Mouse (Mus musculus) kidney, postnatal 36 days (tissue): ENCODE data around the gene Ero1lb.
A peak's percentile ranks its signal among the peaks of the same experiment; 100 is the strongest.

Source experiments
- DNase-seq, 2 experiments: peaks; one replicate each; pipeline ENCODE4 v3.0.0; 2021 to 2022; ENCODE audit warnings: mixed read lengths in 2 of 2

Ero1lb gene

DNA sequence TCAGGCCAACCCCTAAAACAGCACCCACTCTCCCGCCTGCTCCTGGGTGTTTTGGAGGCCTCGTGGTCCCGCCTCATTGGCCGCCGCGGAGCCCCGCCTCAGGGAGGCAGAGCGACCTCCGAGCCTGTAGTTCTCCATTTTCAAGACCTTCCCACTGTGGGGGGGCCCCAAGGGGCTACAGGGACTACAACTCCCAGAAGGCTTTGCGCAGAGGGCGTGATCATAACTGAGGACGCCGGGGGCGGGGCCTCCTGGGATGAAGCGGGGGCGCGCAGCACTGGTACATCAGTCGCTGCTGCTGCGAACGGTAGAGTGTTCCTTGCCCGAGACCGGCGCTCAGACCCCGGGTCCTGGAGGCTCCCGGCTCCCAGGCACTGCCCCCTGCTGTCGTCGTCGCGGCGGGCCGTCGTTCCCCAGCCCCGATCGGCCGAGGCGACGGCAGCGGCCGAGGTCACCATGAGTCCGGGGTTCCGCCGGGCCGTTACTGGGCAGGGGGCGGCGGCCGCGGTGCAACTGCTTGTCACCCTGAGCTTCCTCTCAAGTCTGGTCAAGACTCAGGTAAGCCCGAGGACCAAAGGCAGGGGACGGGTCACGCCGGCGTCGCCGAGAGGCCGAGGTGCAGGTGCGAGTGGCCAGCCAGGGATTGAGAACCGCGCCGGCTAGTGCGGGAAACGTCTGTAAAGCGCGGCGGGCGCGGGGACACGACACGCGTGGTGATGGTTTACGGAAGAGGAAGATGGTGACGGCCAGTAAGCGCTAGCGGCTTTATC lies at the start of gene Ero1lb:
TSS of gene Ero1lb (plus strand) at position 254 of the 770 bp plus-strand sequence.
- DNase-seq, result peak; percentile 99

DNA sequence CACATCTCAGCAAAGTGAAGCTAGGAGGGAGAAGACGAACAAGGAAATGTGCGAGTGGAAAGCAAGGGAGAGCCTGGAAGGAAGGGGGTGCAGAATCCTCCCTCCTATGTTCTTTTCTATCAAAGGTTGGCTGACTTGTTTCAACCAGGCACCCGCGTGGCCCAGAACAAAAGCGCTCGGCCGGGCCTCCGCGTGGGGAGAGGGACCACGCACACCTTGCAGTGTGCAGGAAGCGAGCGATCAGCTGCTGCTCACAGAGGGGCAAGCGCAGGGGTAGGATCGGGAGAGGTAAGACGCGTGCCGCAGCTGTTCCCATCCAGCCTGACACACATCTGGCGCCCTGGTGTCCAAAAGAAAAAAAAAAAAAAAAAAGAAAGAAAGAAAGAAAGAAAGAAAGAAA lies 46.3 kb upstream of the Ero1lb start:
- peak in 1 of 2 experiments; percentile 11 for DNase-seq

DNA sequence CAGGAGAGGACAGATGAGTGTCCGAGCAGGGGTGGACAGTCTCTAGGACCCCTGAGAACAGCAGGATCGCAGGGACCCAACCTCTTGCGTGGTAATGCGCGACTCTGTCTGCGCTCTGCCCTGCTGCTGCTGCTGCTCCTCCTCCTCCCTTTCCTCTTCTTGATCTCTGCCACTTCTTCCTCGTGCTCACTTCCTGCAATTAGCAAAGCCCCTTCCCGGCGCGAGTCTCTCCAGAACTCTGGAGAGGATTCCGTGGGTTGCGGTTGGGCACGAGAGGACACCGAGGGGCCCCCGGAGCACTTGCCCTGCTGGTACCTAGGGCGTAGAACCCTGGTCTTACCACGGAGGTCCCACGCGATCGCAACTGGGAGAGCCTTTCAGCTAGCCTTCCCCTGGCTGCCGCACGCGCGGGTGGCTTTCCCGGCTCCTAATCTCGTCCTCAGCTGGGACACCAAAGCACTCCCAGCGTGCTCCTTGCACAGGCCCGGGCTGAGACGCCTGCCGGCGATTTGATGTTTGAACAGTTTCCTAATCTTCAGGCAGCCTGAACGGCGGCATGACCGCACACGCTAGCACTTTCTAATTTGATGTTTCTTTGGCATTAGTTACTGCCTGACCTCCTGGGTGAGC lies 45.6 kb upstream of the Ero1lb start, which contains the start of gene Edaradd:
TSS of gene Edaradd (minus strand) at position 484 of the 630 bp plus-strand sequence.
- DNase-seq, result peak; percentile 65 to 79

DNA sequence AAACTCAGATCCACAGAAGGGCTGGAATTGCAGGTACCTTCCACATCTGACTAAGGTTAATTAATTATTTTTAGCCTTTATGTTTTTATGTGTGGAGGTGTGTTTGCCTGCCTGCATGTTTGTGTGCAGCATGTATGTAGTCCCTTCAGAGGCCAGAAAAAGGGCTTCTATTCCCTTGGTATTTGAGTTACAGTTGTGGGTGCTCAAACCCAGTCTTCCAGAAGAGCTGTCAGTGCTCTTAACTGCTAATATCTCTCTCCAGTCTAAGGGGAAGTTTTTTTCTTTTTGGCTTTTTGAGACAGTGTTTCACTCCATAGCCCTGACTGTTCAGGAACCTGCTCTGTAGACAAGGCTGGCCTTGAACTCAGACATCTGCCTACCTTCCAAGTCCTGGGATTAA lies 43.3 kb upstream of the Ero1lb start:
- no peak for DNase-seq

DNA sequence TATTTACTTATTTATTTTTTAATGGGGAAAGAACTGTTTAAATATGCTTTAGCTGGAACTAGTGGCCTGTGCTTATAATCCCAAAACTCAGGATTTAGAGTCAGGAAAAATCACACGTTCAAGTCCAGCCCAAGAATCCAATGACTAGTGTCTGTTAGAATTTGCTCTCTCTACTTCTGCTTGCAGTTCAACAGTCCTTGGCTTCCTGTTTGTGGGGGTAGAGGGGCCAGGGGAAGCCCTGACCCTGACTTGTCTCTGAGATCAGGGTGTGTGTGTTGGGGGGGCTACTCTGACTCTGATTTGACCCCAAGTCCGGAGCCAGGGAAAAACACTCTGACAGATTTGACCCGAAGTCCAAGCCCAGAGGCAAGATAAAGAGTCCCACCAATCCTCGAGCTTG lies 40.0 kb upstream of the Ero1lb start:
- DNase-seq, result no peak

DNA sequence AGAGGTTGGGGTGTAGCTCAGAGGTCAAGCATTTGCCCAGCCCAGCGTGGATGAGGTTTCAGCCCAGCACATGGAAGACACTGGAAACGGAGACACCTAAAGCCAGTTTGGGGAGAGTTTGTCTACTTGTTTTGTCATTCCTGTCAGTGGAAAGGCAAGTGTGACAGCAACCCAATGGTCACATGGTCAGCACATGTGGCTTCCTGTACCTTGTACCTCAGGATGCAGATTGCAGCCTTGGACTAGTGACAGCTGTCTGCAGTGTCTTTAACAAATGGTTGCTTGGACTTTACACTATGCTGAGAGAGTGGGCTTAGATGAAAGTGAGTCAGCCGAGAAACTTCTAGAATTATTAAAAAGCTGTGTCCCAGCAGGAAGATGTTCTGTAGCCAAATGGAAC lies 31.0 kb upstream of the Ero1lb start:
- DNase-seq, result peak; percentile 44

DNA sequence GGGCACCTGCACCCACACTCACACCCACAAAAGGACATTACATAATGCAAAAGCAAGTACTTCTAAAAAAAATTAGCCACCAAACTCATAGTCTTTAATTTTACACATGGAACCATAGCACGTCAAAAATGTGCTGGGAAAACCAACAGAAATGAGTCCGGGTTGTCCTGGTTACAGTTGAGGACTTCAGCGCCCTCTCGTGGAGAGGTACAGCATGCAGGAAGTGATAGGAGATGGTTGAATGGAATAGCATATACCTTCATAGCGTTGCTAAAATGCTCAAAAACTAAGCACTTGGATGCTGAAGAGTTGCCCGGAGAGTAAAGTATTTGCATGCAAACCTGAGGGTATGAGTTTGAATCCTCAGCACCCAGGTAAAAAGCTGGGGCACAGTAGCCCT lies 27.7 kb upstream of the Ero1lb start:
- DNase-seq, result peak; percentile 65 to 88

DNA sequence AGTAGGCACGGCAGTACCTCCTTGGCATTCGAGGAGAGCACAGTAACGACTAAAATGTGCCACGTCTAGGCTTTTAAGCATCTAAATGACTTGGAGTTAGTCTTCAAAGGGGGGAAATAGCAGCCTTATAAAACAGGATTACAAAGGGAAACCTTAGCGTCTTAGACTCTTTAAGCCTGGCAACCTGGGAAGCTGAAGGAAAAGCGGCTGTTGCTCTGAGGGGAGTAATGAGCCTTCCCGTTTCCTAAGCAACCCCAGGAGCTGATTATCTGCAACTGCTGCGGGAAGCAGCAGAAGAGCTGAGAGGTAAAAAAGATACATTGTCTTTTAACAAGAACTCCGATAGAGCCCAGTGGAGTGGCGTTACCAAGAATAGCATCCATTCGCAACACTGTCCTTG lies 26.0 kb upstream of the Ero1lb start:
- DNase-seq, result no peak

DNA sequence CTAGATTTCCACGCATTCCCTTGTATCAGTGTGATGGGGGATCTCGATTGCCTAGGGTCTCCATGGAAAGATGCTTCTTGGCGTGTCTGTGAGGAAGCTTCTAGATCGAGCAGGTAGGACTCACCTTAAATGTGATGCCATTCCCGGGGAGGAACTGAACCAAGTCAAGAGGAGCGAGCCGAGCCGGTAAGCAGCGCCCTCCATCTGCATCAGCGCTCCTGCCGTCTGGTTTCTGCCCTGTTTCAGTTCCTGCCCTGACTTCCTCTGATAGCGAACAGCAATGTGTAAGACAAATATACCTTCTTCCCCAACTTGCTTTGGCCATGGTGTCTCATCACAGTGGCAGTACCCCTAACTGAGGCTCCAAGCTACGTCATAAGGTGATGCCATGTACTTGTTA lies 25.6 kb upstream of the Ero1lb start:
- DNase-seq, result no peak

DNA sequence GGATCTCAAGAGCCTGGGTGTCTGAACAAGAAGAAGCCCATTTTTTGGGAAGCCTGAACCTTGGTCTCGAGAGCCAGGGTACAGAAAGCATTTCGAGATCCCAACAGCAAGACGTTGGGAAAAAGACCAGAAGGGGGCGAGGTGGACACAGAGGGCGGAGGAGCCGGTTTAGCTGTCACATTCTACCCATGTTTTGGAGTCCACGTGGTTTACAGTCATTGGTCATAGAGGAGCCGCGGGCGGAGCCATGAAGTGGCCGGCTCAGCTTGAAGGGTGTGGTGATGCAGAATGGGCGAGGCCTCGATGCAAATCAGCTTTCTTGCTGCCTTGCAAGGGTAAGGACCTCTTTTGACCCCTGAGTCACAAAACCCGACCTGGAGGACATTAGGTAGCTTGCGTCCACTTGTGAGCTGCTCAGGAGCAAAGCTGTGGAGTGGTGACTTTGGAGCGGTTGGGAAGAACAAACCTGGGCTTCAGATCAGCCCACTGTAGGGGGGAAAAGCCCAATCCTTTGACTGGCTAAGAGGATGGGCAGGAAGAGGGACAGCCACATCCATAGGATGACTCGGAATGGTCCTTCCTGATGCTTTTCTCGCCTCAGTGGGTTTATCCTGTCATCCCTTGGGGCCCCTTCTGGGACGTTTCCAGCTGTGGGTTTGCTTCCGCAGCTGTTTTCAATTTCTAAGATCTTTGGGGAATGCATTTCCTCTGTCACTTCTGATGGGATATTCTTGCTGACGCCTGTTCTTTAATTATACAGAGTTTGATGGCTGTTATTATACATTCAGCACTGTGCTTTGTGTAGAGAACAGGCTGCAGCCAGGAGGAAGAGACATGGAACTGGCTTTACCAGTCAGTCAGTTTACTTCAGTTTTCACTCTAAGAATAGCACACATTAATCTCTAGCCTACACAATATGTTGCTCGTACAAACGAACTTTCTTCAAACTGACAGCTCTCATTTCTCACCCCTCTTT lies 23.4 kb upstream of the Ero1lb start:
- DNase-seq, result peak; percentile 65 to 70

DNA sequence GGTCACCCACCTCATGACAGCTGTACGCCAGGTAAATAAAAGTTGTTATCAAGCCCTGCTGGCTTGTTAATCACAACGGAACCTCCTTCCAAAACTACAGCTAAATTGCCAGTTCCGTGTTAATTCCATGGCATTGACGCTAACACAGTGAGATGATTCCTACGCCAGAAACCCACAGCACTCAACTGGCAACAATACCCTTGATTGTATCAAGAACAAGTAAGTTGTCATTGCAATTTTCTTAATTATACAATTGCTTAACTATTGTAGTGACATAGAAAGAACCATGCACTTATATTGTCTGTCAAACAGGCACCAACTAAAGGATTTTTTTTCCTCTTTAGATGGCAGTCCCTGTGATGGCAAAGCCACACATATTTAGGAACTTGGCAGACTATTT lies 22.4 kb upstream of the Ero1lb start:
- no peak for DNase-seq

DNA sequence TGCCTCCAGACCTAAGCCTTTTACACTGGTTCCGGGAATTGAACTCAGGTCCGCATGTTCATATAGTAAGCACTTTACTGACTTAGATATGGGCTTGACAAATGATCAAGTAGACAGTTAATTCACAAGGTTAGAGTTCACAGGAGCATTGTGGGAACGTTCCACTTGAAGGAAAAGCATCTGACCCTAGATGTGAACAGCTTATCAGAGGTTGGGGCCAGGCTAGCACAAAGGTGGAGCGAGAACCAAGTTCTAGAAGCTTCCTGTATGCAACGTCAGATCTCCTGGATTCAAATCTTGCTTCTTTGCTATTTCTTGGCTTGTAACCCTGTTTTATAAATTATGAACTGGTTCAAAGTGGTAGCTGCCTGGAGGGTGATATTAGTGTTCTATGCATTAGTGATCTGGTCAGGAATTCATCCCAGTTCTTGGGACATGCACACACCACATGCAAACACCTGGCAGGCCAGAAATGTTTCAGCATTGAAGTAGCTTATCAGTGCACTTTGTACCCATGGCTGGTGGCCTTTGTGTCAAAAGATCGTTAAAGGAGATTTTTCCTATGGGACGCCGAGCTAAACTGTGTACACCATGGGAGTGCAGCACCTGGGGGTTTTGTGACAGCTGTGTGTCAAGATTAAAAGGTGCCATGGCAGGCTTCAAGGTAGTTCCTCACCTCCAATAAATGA lies 21.6 kb upstream of the Ero1lb start:
- no peak for DNase-seq

DNA sequence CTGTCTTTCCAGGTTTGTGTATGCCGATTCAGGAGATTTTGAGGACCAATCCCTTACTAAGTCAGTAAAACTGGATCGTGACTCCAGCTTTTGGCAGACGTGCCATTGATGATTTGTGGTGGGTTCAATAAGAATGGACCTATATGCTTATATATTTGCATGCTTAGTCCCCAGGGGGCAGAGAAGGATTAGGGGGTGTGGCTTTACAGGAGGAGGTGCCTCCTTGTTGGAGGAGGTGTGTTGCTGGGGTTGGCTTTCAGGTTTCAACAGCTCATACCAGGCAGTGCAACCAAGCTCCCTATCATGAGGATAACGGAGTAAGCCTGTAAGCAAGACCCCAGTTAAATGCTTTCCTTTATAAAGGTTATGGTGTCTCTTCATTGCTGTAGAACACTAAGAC lies 11.5 kb upstream of the Ero1lb start:
- DNase-seq, result no peak

DNA sequence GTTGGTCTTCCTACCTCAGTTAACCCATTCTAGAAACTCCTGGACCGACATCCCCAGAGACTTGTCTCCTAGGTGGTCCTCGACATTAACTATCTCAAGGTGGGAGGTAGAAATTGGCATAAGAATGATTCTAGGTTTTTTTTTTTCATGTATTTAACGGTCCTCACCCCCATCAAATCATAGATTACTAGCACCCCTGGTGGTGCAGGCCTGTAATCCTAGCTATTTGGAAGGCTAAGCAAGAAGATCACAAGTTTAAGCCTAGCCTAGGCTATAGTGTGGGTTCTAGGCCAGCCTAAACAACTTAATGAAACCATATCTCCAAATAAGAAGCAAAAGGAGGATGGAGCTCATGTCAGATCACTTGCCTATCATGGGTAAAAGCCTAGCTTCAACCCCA lies 6.6 kb upstream of the Ero1lb start:
- no peak for DNase-seq

DNA sequence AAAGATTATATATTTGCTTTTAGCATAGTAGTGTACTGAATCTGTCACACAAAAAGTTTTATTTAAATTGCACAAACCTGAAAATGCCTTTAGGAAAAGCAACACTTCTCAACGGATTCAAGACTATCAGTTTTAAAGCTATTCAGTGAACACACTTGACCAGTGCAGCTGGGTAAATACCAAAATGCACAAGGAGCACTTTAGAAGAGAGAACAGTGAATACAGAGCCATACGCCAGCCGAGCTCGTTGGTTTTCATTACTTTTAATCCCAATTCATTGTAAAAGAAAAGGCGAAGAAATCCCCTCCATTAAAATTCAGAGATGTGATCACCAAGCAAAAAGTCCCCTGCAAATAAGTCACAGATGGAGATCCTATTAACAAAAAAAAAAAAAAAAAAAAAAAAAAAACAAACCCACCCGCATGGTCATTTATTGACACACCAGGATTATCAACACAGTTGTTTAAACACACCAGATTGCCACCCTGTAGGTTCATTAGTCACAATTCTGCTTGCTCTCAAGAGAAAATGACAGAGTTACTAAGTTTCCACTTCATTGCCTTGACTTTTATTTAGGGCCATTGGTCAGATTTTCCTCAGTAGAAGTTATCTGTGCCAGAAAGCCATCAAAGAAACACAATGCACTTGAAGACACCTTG lies 6.1 kb upstream of the Ero1lb start:
- no peak for DNase-seq

DNA sequence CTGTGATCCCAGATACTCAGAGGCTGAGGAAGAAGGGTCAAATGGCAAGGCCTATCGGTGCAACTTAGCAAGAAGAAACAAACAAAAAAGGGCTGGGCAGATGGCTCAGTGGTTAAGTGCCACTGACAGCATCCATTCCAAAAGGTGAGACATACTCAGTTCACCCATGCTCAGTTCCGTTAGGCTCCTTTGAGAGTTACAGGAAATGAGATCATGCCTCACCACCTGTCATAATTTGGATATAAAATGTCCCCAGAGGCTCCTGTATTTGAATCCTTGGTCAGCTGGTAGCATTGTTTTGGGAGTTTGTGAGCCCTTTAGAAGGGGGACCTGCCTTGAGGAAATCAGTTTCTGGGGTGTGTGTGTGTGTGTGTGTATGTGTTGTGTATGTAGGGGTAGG lies 3.9 kb upstream of the Ero1lb start:
- no peak for DNase-seq

DNA sequence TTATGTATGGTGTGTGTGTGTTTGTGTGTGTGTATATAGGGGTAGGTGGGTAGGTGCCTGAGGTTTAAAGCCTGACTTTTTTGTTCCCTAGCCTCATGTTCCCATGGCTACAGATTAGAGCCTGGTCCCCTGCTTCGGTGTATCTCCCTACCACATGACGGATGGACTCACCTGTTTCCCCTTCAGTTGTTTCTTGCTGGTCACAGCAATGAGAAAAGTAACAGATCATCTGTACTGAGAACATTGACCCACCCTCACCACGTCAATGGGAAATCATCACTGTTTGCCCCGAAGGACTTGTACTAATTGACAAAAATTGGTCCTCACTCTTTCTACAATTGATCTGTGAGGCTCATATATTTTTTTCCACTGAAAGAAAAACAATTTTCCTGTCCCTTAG lies 3.4 kb upstream of the Ero1lb start:
- no peak for DNase-seq

DNA sequence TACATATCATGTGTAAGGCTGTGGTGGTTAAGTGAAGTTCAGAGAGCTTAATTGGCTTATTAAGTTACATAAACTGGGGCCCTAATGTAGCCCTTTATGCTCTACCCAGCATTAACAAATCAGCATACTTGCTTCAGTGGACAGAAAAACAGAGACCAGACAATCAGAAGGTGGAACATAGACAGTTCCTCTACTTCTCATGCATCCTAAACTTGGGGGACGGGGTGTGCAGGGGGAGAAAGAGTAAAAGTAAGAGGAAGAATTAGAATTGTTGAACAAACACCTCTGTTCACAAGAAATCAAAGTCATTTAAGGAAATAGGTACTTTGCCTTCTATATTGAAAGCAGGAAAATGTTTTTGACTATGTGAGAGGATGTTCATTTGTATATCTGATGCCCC lies 2.3 kb downstream of the Ero1lb start:
- DNase-seq, result no peak

DNA sequence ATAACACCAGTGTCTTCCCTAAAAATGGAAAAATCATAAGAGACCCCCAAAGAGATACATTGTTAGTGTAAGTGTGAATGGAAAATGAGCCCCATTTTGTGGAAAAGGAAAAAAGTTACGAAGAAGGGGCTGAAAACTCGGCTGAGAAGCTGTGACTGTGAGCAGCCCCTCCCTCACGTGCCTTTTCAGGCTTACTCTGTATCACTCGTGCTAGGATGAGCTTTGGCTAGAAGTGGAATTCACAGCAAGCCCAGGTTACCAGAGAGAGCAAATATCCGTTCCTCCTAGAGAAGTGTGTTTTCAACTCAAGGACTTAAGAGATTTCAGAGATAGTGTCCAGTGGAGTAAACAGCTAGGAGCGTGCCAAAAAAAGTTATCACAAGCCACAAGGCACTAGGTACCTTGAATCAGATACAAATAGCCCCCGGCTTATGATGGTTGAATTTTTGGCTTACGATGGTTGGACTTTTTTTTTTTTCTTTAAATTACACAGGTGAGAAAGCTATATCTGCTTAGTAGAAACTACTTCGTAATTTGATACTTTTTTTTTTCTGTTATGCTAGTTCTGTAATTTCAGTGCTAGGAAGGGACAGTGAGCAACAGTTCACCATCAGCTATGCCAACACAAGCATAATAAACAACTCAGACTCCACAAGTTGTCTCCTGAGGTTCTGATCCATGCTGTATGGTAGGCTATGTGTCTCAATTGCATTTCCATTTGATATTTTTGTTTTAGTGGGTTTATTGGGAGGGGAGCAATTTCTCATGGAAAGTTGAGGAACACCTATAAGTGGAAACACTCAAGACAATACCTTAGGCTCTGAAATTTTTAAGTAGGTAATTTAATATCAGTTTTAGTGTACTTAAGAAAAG lies 3.2 kb downstream of the Ero1lb start:
- no peak for DNase-seq

DNA sequence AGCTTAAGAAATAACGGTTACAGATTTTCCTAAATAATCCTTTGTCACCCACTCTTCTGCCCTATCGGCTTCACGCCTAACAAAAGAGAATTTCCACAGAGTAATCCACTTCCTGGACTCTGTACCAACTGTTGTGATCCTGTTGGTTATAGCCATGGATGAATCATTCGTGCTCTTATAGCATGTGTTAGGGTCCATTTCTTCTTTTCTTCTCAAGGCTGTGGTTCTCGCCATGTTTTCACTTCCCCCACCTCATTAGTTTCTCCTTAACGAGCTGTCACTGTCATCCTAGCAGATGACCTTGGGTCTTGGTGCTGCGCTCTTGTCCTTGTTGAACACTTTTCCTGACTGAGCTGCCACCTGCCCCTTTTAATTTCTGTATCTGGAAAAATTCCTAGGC lies 4.1 kb downstream of the Ero1lb start:
- no peak for DNase-seq

DNA sequence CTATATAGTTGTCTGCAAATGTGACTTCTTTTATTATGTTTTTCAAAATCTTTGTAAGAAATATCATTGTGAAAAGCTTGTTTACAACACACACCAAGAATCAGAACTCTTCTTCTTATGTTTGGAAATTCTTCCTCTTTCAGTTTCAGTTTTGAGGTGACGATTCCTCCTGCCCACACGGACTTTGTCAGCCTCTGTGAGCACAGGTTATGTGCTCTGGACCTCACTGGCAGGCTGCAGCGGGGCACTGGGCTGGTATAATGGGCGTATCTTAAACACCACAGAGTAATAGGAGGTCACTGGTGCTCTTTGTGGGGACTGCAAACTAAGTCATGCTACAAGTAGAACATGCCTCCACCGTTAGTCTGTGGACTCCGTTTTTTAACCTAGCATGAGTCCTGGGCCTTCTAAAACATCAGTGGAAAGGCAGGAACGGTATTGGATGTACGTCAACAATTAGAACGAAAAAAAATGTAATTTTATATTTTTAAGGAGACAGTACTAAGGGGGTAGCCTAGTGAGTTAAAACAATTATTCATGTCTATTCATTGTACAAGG lies 9.4 kb downstream of the Ero1lb start:
- DNase-seq, result peak in 1 of 2 experiments; percentile 5
